Mouse (Mus musculus) thymus, postnatal 10 days (tissue): ENCODE data around the gene St5.

Experiments used
- DNase-seq, 2 experiments: peaks; one replicate each; pipeline ENCODE4 v3.0.0; 2021; ENCODE audit warnings: low spot score in 2 of 2

Gene St5

GRCm38 (mm10) chr7:109703190-109704015 is at the start of gene St5, which contains the start of gene Akip1:
Gene St5 (minus strand): TSS chr7:109703605.
Gene Akip1 (plus strand): TSS chr7:109703690.
- DNase-seq, result peak; percentile 95 to 97

GRCm38 (mm10) chr7:109752008-109752925 is 48.9 kb upstream of the St5 start, which contains the start of gene Tmem9b:
Gene Tmem9b (minus strand): TSS chr7:109752875.
- DNase-seq, result peak; percentile 67 to 79

GRCm38 (mm10) chr7:109751427-109752007 is 48.1 kb upstream of the St5 start:
- DNase-seq, result peak in 1 of 2 experiments; percentile 4

GRCm38 (mm10) chr7:109747747-109748146 is 44.3 kb upstream of the St5 start:
- no peak for DNase-seq

GRCm38 (mm10) chr7:109741703-109742102 is 38.3 kb upstream of the St5 start:
- no peak for DNase-seq

- DNase-seq, result no peak
These were observed 37.7 kb upstream of the St5 start for GRCm38 (mm10) chr7:109741060-109741459.

- DNase-seq, result no peak
These were observed 36.5 kb upstream of the St5 start for GRCm38 (mm10) chr7:109739822-109740370.

- DNase-seq, result no peak
These were observed 31.4 kb upstream of the St5 start for GRCm38 (mm10) chr7:109734806-109735205.

GRCm38 (mm10) chr7:109731626-109732025 is 28.2 kb upstream of the St5 start, which contains the start of gene Ascl3:
Gene Ascl3 (minus strand): TSS chr7:109731726.
- DNase-seq, result no peak

- DNase-seq, result no peak
These were observed 20.3 kb upstream of the St5 start, which contains the start of gene BC051019 for GRCm38 (mm10) chr7:109723697-109724096. Gene BC051019 (minus strand): TSS chr7:109723850.

GRCm38 (mm10) chr7:109723114-109723513 is 19.7 kb upstream of the St5 start:
- DNase-seq, result no peak

GRCm38 (mm10) chr7:109722618-109723017 is 19.2 kb upstream of the St5 start:
- DNase-seq, result no peak

GRCm38 (mm10) chr7:109719286-109719685 is 15.9 kb upstream of the St5 start:
- DNase-seq, result no peak

- DNase-seq, result no peak
These were observed 10.1 kb upstream of the St5 start for GRCm38 (mm10) chr7:109713434-109713982.

GRCm38 (mm10) chr7:109712198-109712597 is 8.8 kb upstream of the St5 start:
- no peak for DNase-seq

GRCm38 (mm10) chr7:109710069-109710468 is 6.7 kb upstream of the St5 start:
- no peak for DNase-seq

- no peak for DNase-seq
These were observed 5.6 kb upstream of the St5 start for GRCm38 (mm10) chr7:109708961-109709382.

GRCm38 (mm10) chr7:109707023-109707785 is 3.8 kb upstream of the St5 start:
- DNase-seq, result peak in 1 of 2 experiments; percentile 32

GRCm38 (mm10) chr7:109704461-109704860 is 1.1 kb upstream of the St5 start:
- no peak for DNase-seq

- DNase-seq, result peak in 1 of 2 experiments; percentile 11
These were observed 592 bp upstream of the St5 start for GRCm38 (mm10) chr7:109704016-109704377.
